Mouse (Mus musculus): Measurements from ENCODE around the gene Majin. TPM values are rescaled to one million over a fixed set of nuclear protein-coding genes. Genes with fewer than 3 reads are reported as not detected.

The Majin gene
- polyA plus RNA-seq, 1 experiment = 0.30 TPM

- WGBS = 94% methylated on average over 8 of the region's 8 CpGs
- no peak for DNase-seq (ENCODE audit: low read depth in 1 of 2, low spot score in 2 of 2)
- Histone ChIP-seq H3K27ac (ENCODE audit: insufficient read depth, low read length) (no peak overlapping the region), H3K4me3 (ENCODE audit: extremely low read depth, insufficient read depth, insufficient read length) (no peak overlapping the region), H3K36me3 (ENCODE audit: control insufficient read depth, insufficient read depth, low read length) (no peaks in the 10 kb centered on the region), H3K27me3 (ENCODE audit: control insufficient read depth, insufficient read depth, low read length) (no peaks in the 10 kb centered on the region), H3K4me1 (ENCODE audit: control insufficient read depth, insufficient read depth, insufficient read length) (peaks cover 19% of the 10 kb centered on the region; the same call in 1 of the 2 replicates)
- no peak for TF ChIP-seq CTCF (IDR thresholded peaks at IDR 0.05; ENCODE audit: extremely low read depth, insufficient read depth, insufficient read length, insufficient replicate concordance)
Observed at GRCm38 (mm10) chr19:6271206-6271605, 87.0 kb downstream of the Majin start.

- Histone ChIP-seq H3K4me3 (ENCODE audit: extremely low read depth, insufficient read depth, insufficient read length) (no peak overlapping the region), H3K27ac (ENCODE audit: insufficient read depth, low read length) (no peak overlapping the region)
- no peak for DNase-seq (ENCODE audit: low read depth in 1 of 2, low spot score in 2 of 2)
Observed at GRCm38 (mm10) chr19:6272053-6272452, 87.9 kb downstream of the Majin start.

GRCm38 (mm10) chr19:6272738-6273137 lies 88.5 kb downstream of the Majin start:
- DNase-seq (ENCODE audit: low read depth in 1 of 2, low spot score in 2 of 2) = no peak
- Histone ChIP-seq H3K27ac (ENCODE audit: insufficient read depth, low read length) (no peak overlapping the region), H3K4me3 (ENCODE audit: extremely low read depth, insufficient read depth, insufficient read length) (no peak overlapping the region), H3K27me3 (ENCODE audit: control insufficient read depth, insufficient read depth, low read length) (no peaks in the 10 kb centered on the region), H3K4me1 (ENCODE audit: control insufficient read depth, insufficient read depth, insufficient read length) (peaks cover 20% of the 10 kb centered on the region; the same call in 1 of the 2 replicates), H3K36me3 (ENCODE audit: control insufficient read depth, insufficient read depth, low read length) (no peaks in the 10 kb centered on the region)
- TF ChIP-seq POLR2A (IDR thresholded peaks at IDR 0.05; ENCODE audit: low read depth, low read length) = no peak
- TF ChIP-seq CTCF (IDR thresholded peaks at IDR 0.05; ENCODE audit: extremely low read depth, insufficient read depth, insufficient read length, insufficient replicate concordance) = no peak
- 83% methylated on average over 4 of the region's 4 CpGs for WGBS

More at GRCm38 (mm10) chr19:6272053-6272452, 87.9 kb downstream of the Majin start:
- 89% methylated on average over 7 of the region's 7 CpGs for WGBS
- Histone ChIP-seq H3K4me1 (ENCODE audit: control insufficient read depth, insufficient read depth, insufficient read length) (peaks cover 20% of the 10 kb centered on the region; the same call in 1 of the 2 replicates), H3K27me3 (ENCODE audit: control insufficient read depth, insufficient read depth, low read length) (no peaks in the 10 kb centered on the region), H3K36me3 (ENCODE audit: control insufficient read depth, insufficient read depth, low read length) (no peaks in the 10 kb centered on the region)
- TF ChIP-seq POLR2A (IDR thresholded peaks at IDR 0.05; ENCODE audit: low read depth, low read length) (no peak), CTCF (IDR thresholded peaks at IDR 0.05; ENCODE audit: extremely low read depth, insufficient read depth, insufficient read length, insufficient replicate concordance) (no peak)

GRCm38 (mm10) chr19:6273592-6273991 lies 89.4 kb downstream of the Majin start:
- peaks cover 27% of the 10 kb centered on the region; the same call in 1 of the 2 replicates for H3K4me1 ChIP-seq (ENCODE audit: control insufficient read depth, insufficient read depth, insufficient read length)
- TF ChIP-seq POLR2A (IDR thresholded peaks at IDR 0.05; ENCODE audit: low read depth, low read length) = no peak
- no peak for TF ChIP-seq CTCF (IDR thresholded peaks at IDR 0.05; ENCODE audit: extremely low read depth, insufficient read depth, insufficient read length, insufficient replicate concordance)
- DNase-seq (ENCODE audit: low read depth in 1 of 2, low spot score in 2 of 2) = no peak
- WGBS = 60% methylated on average over 4 of the region's 4 CpGs
- no peaks in the 10 kb centered on the region for H3K36me3 ChIP-seq (ENCODE audit: control insufficient read depth, insufficient read depth, low read length)
- H3K4me3 ChIP-seq (ENCODE audit: extremely low read depth, insufficient read depth, insufficient read length) = no peak overlapping the region
- no peak overlapping the region for H3K27ac ChIP-seq (ENCODE audit: insufficient read depth, low read length)
- H3K27me3 ChIP-seq (ENCODE audit: control insufficient read depth, insufficient read depth, low read length) = no peaks in the 10 kb centered on the region

Other genes with a start within 250 kb of the Majin start
- 40.5 and 48.0 TPM in 2 replicates for gene Pola2, start 220.2 kb upstream of the Majin start, polyA plus RNA-seq (2012; rRNA removed)
- gene Slc22a20, start 198.2 kb upstream of the Majin start, polyA plus RNA-seq (2012; rRNA removed) = not detected in 2 replicates
- 50.8 and 53.0 TPM in 2 replicates for gene Capn1, start 168.5 kb upstream of the Majin start, polyA plus RNA-seq (2012; rRNA removed)
- 108 and 124 TPM in 2 replicates for gene Syvn1, start 137.8 kb upstream of the Majin start, polyA plus RNA-seq (2012; rRNA removed)
- 11.0 TPM in 2 replicates for gene Mrpl49, start 126.6 kb upstream of the Majin start, polyA plus RNA-seq (2012; rRNA removed)
- 1,884 and 3,019 TPM in 2 replicates for gene Fau, start 126.5 kb upstream of the Majin start, polyA plus RNA-seq (2012; rRNA removed)
- gene Znhit2, start 123.2 kb upstream of the Majin start, polyA plus RNA-seq (2012; rRNA removed) = 38.5 and 61.3 TPM in 2 replicates
- gene Tm7sf2, start 116.0 kb upstream of the Majin start, polyA plus RNA-seq (2012; rRNA removed) = 14.0 and 23.4 TPM in 2 replicates
- 72.9 and 85.0 TPM in 2 replicates for gene Vps51, start 107.2 kb upstream of the Majin start, polyA plus RNA-seq (2012; rRNA removed)
- 0.34 TPM in 1 of 2 replicates, not detected in the other for gene Tmem262, start 104.4 kb upstream of the Majin start, polyA plus RNA-seq (2012; rRNA removed)
- gene Gm28374, start 102.1 kb upstream of the Majin start, polyA plus RNA-seq (2012; rRNA removed) = 0.46 TPM in 1 of 2 replicates, not detected in the other
- 66.9 and 85.9 TPM in 2 replicates for gene Zfpl1, start 99.4 kb upstream of the Majin start, polyA plus RNA-seq (2012; rRNA removed)
- gene Cdca5, start 99.4 kb upstream of the Majin start, polyA plus RNA-seq (2012; rRNA removed) = 3.6 and 4.4 TPM in 2 replicates
- 0.19 TPM in 1 of 2 replicates, not detected in the other for gene AC131692.1, start 90.0 kb upstream of the Majin start, polyA plus RNA-seq (2012; rRNA removed)
- gene Naaladl1, start 78.6 kb upstream of the Majin start, polyA plus RNA-seq (2012; rRNA removed) = 0.49 and 0.60 TPM in 2 replicates
- gene Sac3d1, start 65.7 kb upstream of the Majin start, polyA plus RNA-seq (2012; rRNA removed) = 30.4 and 46.7 TPM in 2 replicates
- gene Snx15, start 56.1 kb upstream of the Majin start, polyA plus RNA-seq (2012; rRNA removed) = 42.7 and 50.9 TPM in 2 replicates
- 8.0 and 10.8 TPM in 2 replicates for gene Batf2, start 43.4 kb upstream of the Majin start, polyA plus RNA-seq (2012; rRNA removed)
- 51.8 and 64.8 TPM in 2 replicates for gene Arl2, start 42.8 kb upstream of the Majin start, polyA plus RNA-seq (2012; rRNA removed)
- gene Gpha2, start 42.0 kb downstream of the Majin start, polyA plus RNA-seq (2012; rRNA removed) = 0.42 and 0.57 TPM in 2 replicates
- gene Ppp2r5b, start 51.5 kb downstream of the Majin start, polyA plus RNA-seq (2012; rRNA removed) = 36.9 and 56.1 TPM in 2 replicates
- 47.4 and 57.5 TPM in 2 replicates for gene Atg2a, start 57.3 kb downstream of the Majin start, polyA plus RNA-seq (2012; rRNA removed)
- 285 and 377 TPM in 2 replicates for gene Ehd1, start 92.3 kb downstream of the Majin start, polyA plus RNA-seq (2012; rRNA removed)
- gene Cdc42bpg, start 122.1 kb downstream of the Majin start, polyA plus RNA-seq (2012; rRNA removed) = 7.7 and 8.9 TPM in 2 replicates
- gene Men1, start 150.6 kb downstream of the Majin start, polyA plus RNA-seq (2012; rRNA removed) = 54.2 and 57.2 TPM in 2 replicates
- gene Map4k2, start 156.7 kb downstream of the Majin start, polyA plus RNA-seq (2012; rRNA removed) = 487 and 792 TPM in 2 replicates
- gene Sf1, start 179.3 kb downstream of the Majin start, polyA plus RNA-seq (2012; rRNA removed) = 177 and 239 TPM in 2 replicates
- gene Pygm, start 200.0 kb downstream of the Majin start, polyA plus RNA-seq (2012; rRNA removed) = 7.3 and 8.1 TPM in 2 replicates
- 681 and 703 TPM in 2 replicates for gene Rasgrp2, start 215.0 kb downstream of the Majin start, polyA plus RNA-seq (2012; rRNA removed)
- gene Nrxn2, start 234.3 kb downstream of the Majin start, polyA plus RNA-seq (2012; rRNA removed) = 2.2 and 2.9 TPM in 2 replicates

Measured in spleen, adult 2 months (tissue).